Mouse (Mus musculus): Measurements from ENCODE around the gene Akr1b7. TPM values are rescaled to one million over a fixed set of nuclear protein-coding genes. Genes with fewer than 3 reads are reported as not detected.

Akr1b7 gene
- under 1 TPM; 0.73 to 0.89 TPM for total RNA-seq (2023)

DNA sequence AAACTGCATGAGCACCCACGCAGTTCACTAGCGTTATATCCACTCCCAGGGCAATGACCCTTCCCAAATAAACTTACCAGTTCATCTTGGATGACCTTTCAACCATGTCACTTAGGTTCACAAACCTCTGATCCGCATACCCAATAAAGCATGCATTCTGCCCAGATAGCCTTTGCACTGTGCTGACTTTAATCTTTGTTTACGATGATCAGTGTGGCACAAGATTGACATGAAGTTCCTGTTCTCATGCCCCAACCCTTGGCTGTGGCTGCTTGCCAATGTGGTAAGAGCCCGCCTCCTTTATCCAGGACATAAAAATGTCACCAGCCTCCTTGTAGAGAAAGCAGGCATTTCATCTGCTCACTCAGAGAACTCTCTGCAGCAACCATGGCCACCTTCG lies at the start of gene Akr1b7:
Gene Akr1b7, plus strand, starts transcription at position 312 of the 400 bp plus-strand sequence.

DNA sequence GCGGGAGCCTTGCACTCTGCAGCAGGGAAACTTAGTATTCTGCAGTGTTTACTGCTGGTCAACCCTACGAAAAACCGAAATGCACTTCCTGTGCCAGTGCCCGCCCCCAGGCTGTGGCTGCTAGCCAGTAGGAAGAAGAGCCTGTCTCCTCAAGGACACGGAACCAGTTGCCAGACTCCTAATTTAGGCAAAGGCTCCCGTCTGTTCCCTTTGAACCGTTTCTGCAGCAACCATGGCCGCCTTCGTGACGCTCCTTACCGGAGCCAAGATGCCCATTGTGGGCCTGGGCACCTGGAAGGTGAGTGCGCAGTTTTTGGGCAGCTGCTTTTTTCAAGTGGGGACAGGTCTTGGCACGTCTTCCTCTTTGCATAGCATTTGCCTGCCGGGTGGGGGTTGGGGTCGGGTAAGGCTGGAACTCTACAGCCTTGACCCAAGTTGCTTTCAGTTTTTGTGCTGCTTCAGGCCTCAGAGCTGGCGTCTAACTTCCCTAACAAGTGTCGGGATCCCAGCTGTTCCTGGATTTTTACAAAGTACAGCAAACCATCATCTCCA lies 27.9 kb upstream of the Akr1b7 start, which contains the start of gene Akr1b10:
Gene Akr1b10, plus strand, starts transcription at position 109 of the 552 bp plus-strand sequence.

Other genes starting within 250 kb of the Akr1b7 start
- gene Slc35b4, start 235.2 kb upstream of the Akr1b7 start, total RNA-seq (2023), result 10 to 100 TPM; 22.6 to 28.4 TPM
- 100 to 1,000 TPM; 108 to 109 TPM for gene Akr1b3, start 94.9 kb upstream of the Akr1b7 start, total RNA-seq (2023)
- gene Akr1b8, start 58.2 kb upstream of the Akr1b7 start, total RNA-seq (2023), result not detected
- 10 to 100 TPM; 24.0 to 25.4 TPM for gene Akr1b10, start 28.1 kb upstream of the Akr1b7 start, total RNA-seq (2023)
- gene Bpgm, start 63.9 kb downstream of the Akr1b7 start, total RNA-seq (2023), result 10 to 100 TPM; 23.7 to 28.2 TPM
- gene Cald1, start 186.2 kb downstream of the Akr1b7 start, total RNA-seq (2023), result not detected

Data from T-cell, adult 66 days (primary cell).